Mouse (Mus musculus) MEL (cell line): ENCODE data around the gene Zbtb7b. TPM values are rescaled to one million over a fixed set of nuclear protein-coding genes. Genes with fewer than 3 reads are reported as not detected.

ENCODE experiments used
- DNase-seq: peaks from one replicate; pipeline ENCODE4 v3.0.0; 2011; ENCODE audit warnings: low read depth, low spot score
- H3K27ac ChIP-seq: 2 replicates; pipeline ENCODE4 v1.5.1; 2012; ENCODE audit warnings: low read depth, mild to moderate bottlenecking, control low read depth, low read length, moderate library complexity; ENCODE audit not compliant: control insufficient read depth
- H3K27me3 ChIP-seq, 2 experiments: fragments of 150-350 bp in 1 of 2; sonication (generic) in 1 of 2; 2 replicates each; pipeline ENCODE4 v1.6.1; 2012; ENCODE audit warnings: low read length in 2 of 2, mild to moderate bottlenecking in 2 of 2, improper control_type of control experiment in 1 of 2, moderate library complexity in 1 of 2; ENCODE audit not compliant: insufficient read depth in 2 of 2, control insufficient read depth in 1 of 2
- H3K36me3 ChIP-seq, 2 experiments: 2 replicates each; pipeline ENCODE4 v1.6.1; 2012 to 2014; ENCODE audit warnings: low read length in 2 of 2, improper control_type of control experiment in 1 of 2, inconsistent platforms in 1 of 2, mild to moderate bottlenecking in 1 of 2; ENCODE audit not compliant: insufficient read depth in 2 of 2, control insufficient read depth in 1 of 2
- H3K4me1 ChIP-seq, 2 experiments: fragments of 150-350 bp in 1 of 2; sonication (generic) in 1 of 2; 2 replicates each; pipeline ENCODE4 v1.6.1; 2012; ENCODE audit warnings: low read length in 2 of 2, improper control_type of control experiment in 1 of 2, mild to moderate bottlenecking in 1 of 2; ENCODE audit not compliant: insufficient read depth in 2 of 2, control insufficient read depth in 1 of 2
- H3K4me3 ChIP-seq, 2 experiments: fragments of 150-350 bp in 1 of 2; sonication (generic) in 1 of 2; 2 replicates each; pipeline ENCODE4 v1.5.1; 2012; ENCODE audit warnings: low read depth in 2 of 2, low read length in 2 of 2, mild to moderate bottlenecking in 2 of 2, moderate library complexity in 2 of 2, control low read depth in 1 of 2, improper control_type of control experiment in 1 of 2; ENCODE audit not compliant: control insufficient read depth in 1 of 2, insufficient read depth in 1 of 2
- H3K79me2 ChIP-seq: 2 replicates; pipeline ENCODE4 v1.6.1; 2012; ENCODE audit warnings: mild to moderate bottlenecking, low read length, moderate library complexity; ENCODE audit not compliant: control insufficient read depth, poor library complexity, insufficient read depth
- H3K9ac ChIP-seq: 2 replicates; pipeline ENCODE4 v1.6.1; 2012; ENCODE audit warnings: low read depth, mild to moderate bottlenecking, control low read depth, low read length, moderate library complexity; ENCODE audit not compliant: control insufficient read depth, poor library complexity, severe bottlenecking
- H3K9me3 ChIP-seq: fragments of 150-350 bp; sonication (generic); replicated peaks from 2 replicates; pipeline ENCODE4 v1.6.1; 2012; ENCODE audit warnings: mild to moderate bottlenecking, low read length, improper control_type of control experiment, moderate library complexity; ENCODE audit not compliant: insufficient read depth
- BHLHE40 ChIP-seq: IDR thresholded peaks from 2 replicates; pipeline ENCODE4 v1.6.1; 2012; ENCODE audit warnings: low read depth, mild to moderate bottlenecking, inconsistent platforms, low read length, improper control_type of control experiment, borderline replicate concordance
- CTCF ChIP-seq, 3 experiments: IDR thresholded peaks in 2 of 3; conservative IDR thresholded peaks in 1 of 3; 2 replicates each; pipeline ENCODE4 v1.5.1; 2011 to 2012; ENCODE audit warnings: low read length in 3 of 3, low read depth in 2 of 3, mild to moderate bottlenecking in 2 of 3, improper control_type of control experiment in 1 of 3, inconsistent platforms in 1 of 3, mixed read lengths in 1 of 3, moderate library complexity in 1 of 3; ENCODE audit not compliant: control insufficient read depth in 1 of 3, insufficient read depth in 1 of 3, poor library complexity in 1 of 3, severe bottlenecking in 1 of 3
- GATA1 ChIP-seq: IDR thresholded peaks from 2 replicates; pipeline ENCODE4 v1.6.1; 2011; ENCODE audit warnings: low read depth, low read length, improper control_type of control experiment
- HCFC1 ChIP-seq: IDR thresholded peaks from 2 replicates; pipeline ENCODE4 v1.6.1; 2012; ENCODE audit warnings: low read depth, mild to moderate bottlenecking, inconsistent platforms, low read length, improper control_type of control experiment, moderate library complexity
- JUND ChIP-seq: IDR thresholded peaks from 2 replicates; pipeline ENCODE4 v1.6.1; 2011; ENCODE audit warnings: low read depth, mild to moderate bottlenecking, improper control_type of control experiment, low read length
- MAFK ChIP-seq: IDR thresholded peaks from 2 replicates; pipeline ENCODE4 v1.6.1; 2011; ENCODE audit warnings: low read depth, mild to moderate bottlenecking, low read length, improper control_type of control experiment, borderline replicate concordance
- MAZ ChIP-seq: IDR thresholded peaks from 2 replicates; pipeline ENCODE4 v1.6.1; 2012; ENCODE audit warnings: low read depth, mild to moderate bottlenecking, inconsistent platforms, low read length, improper control_type of control experiment
- MEF2A ChIP-seq: IDR thresholded peaks from 2 replicates; pipeline ENCODE4 v1.6.1; 2014; ENCODE audit warnings: low read depth, mild to moderate bottlenecking, inconsistent platforms, low read length, improper control_type of control experiment; ENCODE audit not compliant: poor library complexity, insufficient replicate concordance, severe bottlenecking; ENCODE audit errors: extremely low read depth
- MYB ChIP-seq: IDR thresholded peaks from 2 replicates; pipeline ENCODE4 v1.6.1; 2011; ENCODE audit warnings: mild to moderate bottlenecking, low read depth, low read length, improper control_type of control experiment
- POLR2AphosphoS2 ChIP-seq: IDR thresholded peaks from 2 replicates; pipeline ENCODE4 v1.6.1; 2011; ENCODE audit warnings: low read length, improper control_type of control experiment
- POLR2AphosphoS5 ChIP-seq: IDR thresholded peaks from 2 replicates; pipeline ENCODE4 v1.6.1; 2012; ENCODE audit warnings: low read depth, borderline replicate concordance, mild to moderate bottlenecking, inconsistent platforms, low read length, moderate library complexity, mixed read lengths
- RAD21 ChIP-seq: IDR thresholded peaks from 2 replicates; pipeline ENCODE4 v1.6.1; 2011; ENCODE audit warnings: mild to moderate bottlenecking, low read depth, low read length, improper control_type of control experiment
- SIN3A ChIP-seq: IDR thresholded peaks from 2 replicates; pipeline ENCODE4 v1.6.1; 2012; ENCODE audit warnings: low read length, improper control_type of control experiment, inconsistent platforms
- SMC3 ChIP-seq: IDR thresholded peaks from 2 replicates; pipeline ENCODE4 v1.6.1; 2011; ENCODE audit warnings: low read depth, low read length, improper control_type of control experiment
- TBP ChIP-seq: IDR thresholded peaks from 2 replicates; pipeline ENCODE4 v1.8.0; 2011; ENCODE audit warnings: low read depth, low read length, improper control_type of control experiment
- TCF12 ChIP-seq: IDR thresholded peaks from 2 replicates; pipeline ENCODE4 v1.6.1; 2014; ENCODE audit warnings: low read depth, mild to moderate bottlenecking, inconsistent platforms, low read length, improper control_type of control experiment, moderate library complexity
- USF2 ChIP-seq, 2 experiments: IDR thresholded peaks; 2 replicates each; pipeline ENCODE4 v1.6.1; 2011 to 2012; ENCODE audit warnings: improper control_type of control experiment in 2 of 2, low read length in 2 of 2, borderline replicate concordance in 1 of 2, inconsistent platforms in 1 of 2, low read depth in 1 of 2, mild to moderate bottlenecking in 1 of 2; ENCODE audit not compliant: insufficient read depth in 1 of 2
- polyA plus RNA-seq, 2 experiments: library from polyadenylated mRNA; stranded (reverse) in 1 of 2; unstranded in 1 of 2; fragments of >175 nt in 1 of 2; fragments of >200 nt in 1 of 2; gene quantifications; 2 replicates each; pipeline versions ENCODE4 v1.2.1 to v1.2.4; 2012; ENCODE audit warnings: low replicate concordance in 2 of 2, low read depth in 1 of 2; ENCODE audit not compliant: insufficient read length in 2 of 2, insufficient read depth in 1 of 2, missing spikeins in 1 of 2
- total RNA-seq: library from RNA; depleted of rRNA; stranded (reverse); fragments of 300-350 nt; gene quantifications from 2 replicates; pipeline ENCODE4 v1.2.3, GENCODE M21; 2012

Gene Zbtb7b
- total and polyA plus RNA-seq, 3 experiments: 8.5 to 20.1 TPM; not detected in 1

DNA sequence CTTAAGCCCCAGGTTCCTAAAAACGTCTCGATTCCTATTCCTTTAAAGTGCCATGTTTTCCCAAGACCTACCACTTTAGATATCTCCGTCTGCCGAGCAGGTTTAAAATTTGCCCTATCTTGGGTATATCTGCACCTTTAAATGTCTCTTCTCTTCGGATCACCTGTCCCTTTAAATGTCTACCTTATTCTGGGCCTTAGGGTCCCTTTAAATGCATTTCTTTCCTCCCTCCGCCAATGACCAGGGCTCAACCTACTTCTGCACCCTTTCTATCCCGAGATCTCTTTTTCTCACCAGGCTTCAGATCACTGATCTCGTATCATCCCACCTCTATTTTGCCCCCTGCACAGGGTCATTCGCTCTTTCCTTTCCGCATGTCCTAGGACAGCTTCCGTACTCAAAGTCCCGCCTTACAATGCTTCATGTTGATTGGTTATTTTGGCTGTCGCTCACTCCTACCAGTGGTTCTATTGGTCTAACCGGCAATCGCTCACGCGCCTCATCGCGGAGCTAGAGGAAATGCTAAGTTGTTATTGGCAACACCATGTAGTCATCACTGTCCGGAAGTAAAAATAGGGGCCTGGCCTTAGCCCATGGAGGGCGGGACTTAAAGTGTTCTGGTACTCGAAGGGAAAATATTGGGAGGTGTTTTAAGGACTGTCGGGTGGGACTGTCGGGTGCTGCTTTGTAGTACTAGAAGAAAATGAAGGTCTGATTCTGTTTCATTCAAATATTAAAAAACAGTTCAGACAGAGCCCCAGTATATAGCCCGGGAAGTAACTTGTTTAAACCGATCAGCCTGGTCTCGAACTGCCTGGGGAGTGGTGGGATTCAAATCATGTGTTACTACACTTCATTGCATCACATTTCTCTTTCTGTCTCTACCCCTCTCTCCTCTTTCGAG is 17.2 kb upstream of the Zbtb7b start, which contains the start of gene Flad1 (continued):
- no peak for TF ChIP-seq MAZ
- peak; percentile 93 for TF ChIP-seq HCFC1
- no peak for TF ChIP-seq BHLHE40
- TF ChIP-seq MEF2A: no peak

DNA sequence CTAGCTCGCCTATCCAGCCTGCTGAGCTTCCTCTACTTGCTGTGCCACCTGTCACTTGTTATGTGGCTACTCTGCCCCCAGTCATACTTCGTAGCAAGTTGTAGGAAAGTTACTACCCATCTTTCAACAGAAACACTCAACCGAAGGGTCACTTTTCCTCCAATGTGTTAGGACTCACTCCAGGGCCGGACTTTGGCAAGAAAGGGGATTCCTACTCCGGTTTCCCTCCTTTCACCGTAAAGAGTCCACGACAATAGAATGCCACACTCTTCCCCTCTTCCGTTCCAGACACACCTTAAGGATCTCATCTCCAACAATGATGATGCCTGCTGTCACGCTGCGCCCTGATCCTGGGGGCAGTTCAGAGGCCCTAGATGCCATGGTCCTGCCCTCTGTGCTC is 16.3 kb upstream of the Zbtb7b start:
- Histone ChIP-seq H3K4me1 (peaks cover 0 to 8% of the 10 kb centered on the region in 2 experiments; a peak in 2 of 4 replicates), H3K79me2 (peaks cover 12% of the 10 kb centered on the region), H3K27me3 (no peaks in the 10 kb centered on the region), H3K4me3 (peak overlapping the region; percentile 52 to 92), H3K36me3 (peaks cover 4 to 14% of the 10 kb centered on the region in 2 experiments; a peak in 3 of 4 replicates), H3K27ac (peak overlapping the region; percentile 82; the same call in 1 of the 2 replicates), H3K9ac (peak overlapping the region; percentile 89), H3K9me3 (no peaks in the 10 kb centered on the region)
- TF ChIP-seq HCFC1: no peak
- no peak for TF ChIP-seq GATA1
- TF ChIP-seq TCF12: no peak
- no peak for TF ChIP-seq RAD21
- no peak for TF ChIP-seq CTCF (IDR thresholded peaks at IDR 0.05 in 2 of 3, conservative IDR thresholded peaks at IDR 0.05 in 1 of 3; ENCODE audit: control insufficient read depth in 1 of 3, insufficient read depth in 1 of 3, low read depth in 2 of 3, low read length in 3 of 3, poor library complexity in 1 of 3, severe bottlenecking in 1 of 3)
- TF ChIP-seq JUND: no peak
- no peak for TF ChIP-seq SIN3A
- no peak for TF ChIP-seq USF2 (IDR thresholded peaks at IDR 0.05; ENCODE audit: borderline replicate concordance in 1 of 2, insufficient read depth in 1 of 2, low read depth in 1 of 2, low read length in 2 of 2)
- TF ChIP-seq POLR2AphosphoS5: no peak
- no peak for TF ChIP-seq MYB
- no peak for TF ChIP-seq TBP
- TF ChIP-seq POLR2AphosphoS2: no peak; the same call in 1 of the 2 replicates
- TF ChIP-seq SMC3: no peak
- TF ChIP-seq MAFK: no peak
- DNase-seq: no peak
